Mouse (Mus musculus): ENCODE measurements around the gene Nhlh2. TPM values are rescaled to one million over a fixed set of nuclear protein-coding genes. Genes with fewer than 3 reads are reported as not detected.

Nhlh2 gene
- polyA plus RNA-seq, 1 experiment from 2014 or later = 15.0 TPM

- Histone ChIP-seq H3K4me2 (replicated peaks) (no peak overlapping the region), H3K4me3 (no peak overlapping the region), H3K36me3 (no peaks in the 10 kb centered on the region), H3K27ac (no peak overlapping the region), H3K9me3 (no peaks in the 10 kb centered on the region), H3K4me1 (peaks cover 6% of the 10 kb centered on the region; the same call in 1 of the 2 replicates), H3K9ac (no peak overlapping the region), H3K27me3 (peaks cover 13% of the 10 kb centered on the region)
- ATAC-seq (ENCODE audit: insufficient number of reproducible peaks, insufficient read depth, low FRiP score, low TSS enrichment) = no peak
- 62% methylated on average over 6 of the region's 6 CpGs for WGBS
Measured at GRCm38 (mm10) chr3:102027880-102028279, 18.0 kb downstream of the Nhlh2 start.

GRCm38 (mm10) chr3:102037806-102038205, 27.9 kb downstream of the Nhlh2 start:
- 90% methylated on average over 5 of the region's 5 CpGs for WGBS
- ATAC-seq (ENCODE audit: insufficient number of reproducible peaks, insufficient read depth, low FRiP score, low TSS enrichment) = no peak
- no peaks in the 10 kb centered on the region for H3K4me1 ChIP-seq

GRCm38 (mm10) chr3:102038608-102039007, 28.7 kb downstream of the Nhlh2 start:
- no peak overlapping the region for H3K4me2 ChIP-seq (replicated peaks)
- H3K4me3 ChIP-seq = no peak overlapping the region
- no peaks in the 10 kb centered on the region for H3K4me1 ChIP-seq
- H3K27me3 ChIP-seq = no peaks in the 10 kb centered on the region
- no peak overlapping the region for H3K9ac ChIP-seq
- H3K36me3 ChIP-seq = no peaks in the 10 kb centered on the region
- 73% methylated on average over 6 of the region's 6 CpGs for WGBS
- 0 out of 2 replicates have a peak, but pooled peaks cover 4% of the 10 kb centered on the region for H3K9me3 ChIP-seq
- H3K27ac ChIP-seq = no peak overlapping the region
- ATAC-seq (ENCODE audit: insufficient number of reproducible peaks, insufficient read depth, low FRiP score, low TSS enrichment) = no peak

More at GRCm38 (mm10) chr3:102037806-102038205, 27.9 kb downstream of the Nhlh2 start:
- no peaks in the 10 kb centered on the region for H3K36me3 ChIP-seq
- H3K4me3 ChIP-seq = no peak overlapping the region
- no peaks in the 10 kb centered on the region for H3K9me3 ChIP-seq
- no peak overlapping the region for H3K4me2 ChIP-seq (replicated peaks)
- H3K27me3 ChIP-seq = no peaks in the 10 kb centered on the region
- H3K27ac ChIP-seq = no peak overlapping the region
- no peak overlapping the region for H3K9ac ChIP-seq

- no peak overlapping the region for H3K4me3 ChIP-seq
- 82% methylated on average over 4 of the region's 4 CpGs for whole genome bisulfite sequencing
- no peak overlapping the region for H3K27ac ChIP-seq
- no peak for ATAC-seq (ENCODE audit: insufficient number of reproducible peaks, insufficient read depth, low FRiP score, low TSS enrichment)
- H3K4me1 ChIP-seq = no peaks in the 10 kb centered on the region
- H3K27me3 ChIP-seq = no peaks in the 10 kb centered on the region
- H3K9me3 ChIP-seq = 0 out of 2 replicates have a peak, but pooled peaks cover 4% of the 10 kb centered on the region
- no peak overlapping the region for H3K9ac ChIP-seq
- no peak overlapping the region for H3K4me2 ChIP-seq (replicated peaks)
- H3K36me3 ChIP-seq = no peaks in the 10 kb centered on the region
Measured at GRCm38 (mm10) chr3:102041632-102042031, 31.8 kb downstream of the Nhlh2 start.

GRCm38 (mm10) chr3:102045071-102045470, 35.2 kb downstream of the Nhlh2 start:
- Histone ChIP-seq H3K4me2 (replicated peaks) (no peak overlapping the region), H3K4me1 (no peaks in the 10 kb centered on the region), H3K9ac (no peak overlapping the region), H3K27me3 (no peaks in the 10 kb centered on the region), H3K36me3 (no peaks in the 10 kb centered on the region), H3K4me3 (no peak overlapping the region), H3K27ac (no peak overlapping the region), H3K9me3 (0 out of 2 replicates have a peak, but pooled peaks cover 4% of the 10 kb centered on the region)
- ATAC-seq (ENCODE audit: insufficient number of reproducible peaks, insufficient read depth, low FRiP score, low TSS enrichment) = no peak
- 34% methylated on average over 3 of the region's 3 CpGs for WGBS

- Histone ChIP-seq H3K4me3 (no peak overlapping the region), H3K27me3 (no peaks in the 10 kb centered on the region), H3K27ac (no peak overlapping the region), H3K4me1 (no peaks in the 10 kb centered on the region), H3K4me2 (replicated peaks) (no peak overlapping the region), H3K36me3 (no peaks in the 10 kb centered on the region), H3K9ac (no peak overlapping the region), H3K9me3 (0 out of 2 replicates have a peak, but pooled peaks cover 4% of the 10 kb centered on the region)
- ATAC-seq (ENCODE audit: insufficient number of reproducible peaks, insufficient read depth, low FRiP score, low TSS enrichment) = no peak
- WGBS = 84% methylated on average over 2 of the region's 2 CpGs
Measured at GRCm38 (mm10) chr3:102047532-102047931, 37.7 kb downstream of the Nhlh2 start.

- no peaks in the 10 kb centered on the region for H3K27me3 ChIP-seq
- no peaks in the 10 kb centered on the region for H3K36me3 ChIP-seq
- no peak overlapping the region for H3K9ac ChIP-seq
- H3K4me2 ChIP-seq (replicated peaks) = no peak overlapping the region
- no peak for ATAC-seq (ENCODE audit: insufficient number of reproducible peaks, insufficient read depth, low FRiP score, low TSS enrichment)
- WGBS = 75% methylated on average over 14 of the region's 14 CpGs
- no peaks in the 10 kb centered on the region for H3K9me3 ChIP-seq
- H3K27ac ChIP-seq = no peak overlapping the region
- H3K4me3 ChIP-seq = no peak overlapping the region
- no peaks in the 10 kb centered on the region for H3K4me1 ChIP-seq
Measured at GRCm38 (mm10) chr3:102049207-102050104, 39.6 kb downstream of the Nhlh2 start.

GRCm38 (mm10) chr3:102052036-102052435, 42.2 kb downstream of the Nhlh2 start:
- H3K9ac ChIP-seq = no peak overlapping the region
- no peak overlapping the region for H3K4me2 ChIP-seq (replicated peaks)
- no peak overlapping the region for H3K27ac ChIP-seq
- H3K9me3 ChIP-seq = no peaks in the 10 kb centered on the region
- 44% methylated on average over 3 of the region's 3 CpGs for WGBS
- no peaks in the 10 kb centered on the region for H3K27me3 ChIP-seq
- ATAC-seq (ENCODE audit: insufficient number of reproducible peaks, insufficient read depth, low FRiP score, low TSS enrichment) = no peak
- H3K4me3 ChIP-seq = no peak overlapping the region
- no peaks in the 10 kb centered on the region for H3K4me1 ChIP-seq
- H3K36me3 ChIP-seq = no peaks in the 10 kb centered on the region

- 47% methylated on average over 8 of the region's 8 CpGs for WGBS
- no peaks in the 10 kb centered on the region for H3K36me3 ChIP-seq
- no peaks in the 10 kb centered on the region for H3K9me3 ChIP-seq
- H3K4me1 ChIP-seq = no peaks in the 10 kb centered on the region
- no peaks in the 10 kb centered on the region for H3K27me3 ChIP-seq
- no peak overlapping the region for H3K27ac ChIP-seq
- ATAC-seq (ENCODE audit: insufficient number of reproducible peaks, insufficient read depth, low FRiP score, low TSS enrichment) = no peak
- no peak overlapping the region for H3K4me3 ChIP-seq
- H3K9ac ChIP-seq = no peak overlapping the region
- H3K4me2 ChIP-seq (replicated peaks) = no peak overlapping the region
Measured at GRCm38 (mm10) chr3:102053293-102053692, 43.4 kb downstream of the Nhlh2 start.

- no peaks in the 10 kb centered on the region for H3K4me1 ChIP-seq
- H3K4me3 ChIP-seq = no peak overlapping the region
- ATAC-seq (ENCODE audit: insufficient number of reproducible peaks, insufficient read depth, low FRiP score, low TSS enrichment) = no peak
- H3K9me3 ChIP-seq = no peaks in the 10 kb centered on the region
- no peaks in the 10 kb centered on the region for H3K36me3 ChIP-seq
- H3K9ac ChIP-seq = no peak overlapping the region
- H3K27me3 ChIP-seq = no peaks in the 10 kb centered on the region
- H3K4me2 ChIP-seq (replicated peaks) = no peak overlapping the region
- whole genome bisulfite sequencing = 30% methylated on average over 4 of the region's 4 CpGs
- H3K27ac ChIP-seq = no peak overlapping the region
Measured at GRCm38 (mm10) chr3:102055878-102056277, 46.0 kb downstream of the Nhlh2 start.

- H3K27ac ChIP-seq = no peak overlapping the region
- 78% methylated on average over 6 of the region's 6 CpGs for WGBS
- no peak for ATAC-seq (ENCODE audit: insufficient number of reproducible peaks, insufficient read depth, low FRiP score, low TSS enrichment)
- H3K9me3 ChIP-seq = no peaks in the 10 kb centered on the region
- no peaks in the 10 kb centered on the region for H3K27me3 ChIP-seq
- H3K4me1 ChIP-seq = peaks cover 5% of the 10 kb centered on the region; the same call in 1 of the 2 replicates
- H3K4me3 ChIP-seq = no peak overlapping the region
- H3K9ac ChIP-seq = no peak overlapping the region
- H3K36me3 ChIP-seq = no peaks in the 10 kb centered on the region
- no peak overlapping the region for H3K4me2 ChIP-seq (replicated peaks)
Measured at GRCm38 (mm10) chr3:102060065-102060464, 50.2 kb downstream of the Nhlh2 start.
